Mouse (Mus musculus): Measurements from ENCODE around the gene Nt5e. TPM values are rescaled to one million over a fixed set of nuclear protein-coding genes. Genes with fewer than 3 reads are reported as not detected.
"Not testable (repeated sequence)": the region's sequence is repeated elsewhere in the genome, so short reads cannot be mapped to it uniquely, and the experiment has no call there.

Nt5e gene
- total RNA-seq (2021): 10 to 100 TPM in 1 of 2 experiments, 1 to 10 TPM in 1; 9.3 to 10.1 TPM

- peak; percentile 86 for DNase-seq
Observed at GRCm38 (mm10) chr9:88326930-88327901, at the start of gene Nt5e. Gene Nt5e, plus strand, starts transcription at chr9:88327197.

- no peak for DNase-seq
Observed at GRCm38 (mm10) chr9:88277588-88277987, 49.4 kb upstream of the Nt5e start.

- no peak for DNase-seq
Observed at GRCm38 (mm10) chr9:88279728-88280127, 47.3 kb upstream of the Nt5e start.

- DNase-seq: no peak
Observed at GRCm38 (mm10) chr9:88289568-88290168, 37.3 kb upstream of the Nt5e start.

GRCm38 (mm10) chr9:88292836-88293370 is 34.1 kb upstream of the Nt5e start:
- DNase-seq: no peak

- peak; percentile 29 for DNase-seq
Observed at GRCm38 (mm10) chr9:88295798-88296197, 31.2 kb upstream of the Nt5e start.

DNA sequence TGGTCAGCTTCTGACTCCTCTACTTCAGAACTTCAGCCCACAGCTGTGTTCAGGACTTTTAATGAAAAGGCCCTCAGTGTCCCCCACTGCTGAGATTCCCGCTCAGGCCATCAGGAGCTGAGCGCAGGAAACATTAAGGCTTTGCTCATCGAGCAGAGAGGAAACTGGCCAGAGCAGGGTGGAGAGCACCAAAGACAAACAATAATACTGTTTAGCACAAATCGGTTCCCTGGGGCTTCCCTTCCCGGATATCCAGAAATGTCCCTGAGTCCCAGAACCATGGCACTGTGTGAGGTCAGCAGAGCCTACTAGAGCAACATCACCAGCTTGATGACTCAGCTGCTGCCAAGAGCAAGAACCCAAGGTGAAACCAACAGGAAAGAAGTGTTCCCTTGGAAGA is 30.7 kb upstream of the Nt5e start:
- no peak for DNase-seq

DNA sequence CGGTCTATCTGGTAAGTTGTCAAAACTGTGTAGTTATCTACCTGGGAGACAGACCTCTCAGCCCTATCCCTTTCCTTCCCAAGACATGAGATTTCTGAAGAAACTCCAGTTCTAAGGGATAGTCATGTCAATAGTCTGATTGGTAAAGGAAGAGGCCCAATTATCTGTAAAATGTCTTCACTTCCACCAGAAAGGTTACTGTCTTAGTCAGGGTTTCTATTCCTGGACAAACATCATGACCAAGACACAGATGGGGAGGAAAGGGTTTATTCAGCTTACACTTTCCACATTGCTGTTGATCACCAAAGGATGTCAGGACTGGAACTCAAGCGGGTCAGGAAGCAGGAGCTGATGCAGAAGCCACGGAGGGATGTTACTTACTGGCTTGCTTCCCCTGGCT is 29.8 kb upstream of the Nt5e start:
- DNase-seq: not testable (repeated sequence)

- DNase-seq: no peak
Observed at GRCm38 (mm10) chr9:88297871-88298658, 28.9 kb upstream of the Nt5e start.

DNA sequence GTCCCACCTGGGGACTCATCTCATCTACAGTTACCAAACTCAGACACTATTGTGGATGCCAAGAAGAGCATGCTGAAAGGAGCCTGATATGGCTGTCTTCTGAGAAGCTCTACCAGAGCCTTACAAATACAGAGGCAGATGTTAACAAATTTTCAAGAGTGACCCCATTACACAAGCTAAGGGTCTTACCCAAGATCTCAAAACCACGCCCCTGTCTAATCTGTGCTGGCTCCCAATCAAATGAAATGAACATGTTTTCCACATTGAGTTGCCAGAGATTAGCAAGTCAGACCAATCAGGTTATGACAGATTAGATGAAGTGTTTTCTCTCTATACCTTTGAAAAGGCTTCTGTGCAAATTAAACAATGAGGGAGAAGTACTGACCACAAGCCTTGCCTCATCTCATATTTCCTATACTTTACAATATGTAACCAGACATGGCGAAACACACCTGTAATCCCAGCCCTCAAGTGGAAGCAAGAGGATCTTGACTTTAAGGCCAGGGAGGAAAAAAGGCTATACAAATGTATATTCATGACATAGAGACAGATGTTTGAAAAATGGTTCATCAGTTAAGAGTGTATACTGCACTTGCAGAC is 19.9 kb upstream of the Nt5e start:
- no peak for DNase-seq

GRCm38 (mm10) chr9:88309127-88309526 is 17.9 kb upstream of the Nt5e start:
- no peak for DNase-seq

- no peak for DNase-seq
Observed at GRCm38 (mm10) chr9:88319226-88319625, 7.8 kb upstream of the Nt5e start.

- DNase-seq: no peak
Observed at GRCm38 (mm10) chr9:88324616-88325015, 2.4 kb upstream of the Nt5e start.

- no peak for DNase-seq
Observed at GRCm38 (mm10) chr9:88328666-88329065, 1.7 kb downstream of the Nt5e start.

- DNase-seq: no peak
Observed at GRCm38 (mm10) chr9:88329166-88329748, 2.3 kb downstream of the Nt5e start.

DNA sequence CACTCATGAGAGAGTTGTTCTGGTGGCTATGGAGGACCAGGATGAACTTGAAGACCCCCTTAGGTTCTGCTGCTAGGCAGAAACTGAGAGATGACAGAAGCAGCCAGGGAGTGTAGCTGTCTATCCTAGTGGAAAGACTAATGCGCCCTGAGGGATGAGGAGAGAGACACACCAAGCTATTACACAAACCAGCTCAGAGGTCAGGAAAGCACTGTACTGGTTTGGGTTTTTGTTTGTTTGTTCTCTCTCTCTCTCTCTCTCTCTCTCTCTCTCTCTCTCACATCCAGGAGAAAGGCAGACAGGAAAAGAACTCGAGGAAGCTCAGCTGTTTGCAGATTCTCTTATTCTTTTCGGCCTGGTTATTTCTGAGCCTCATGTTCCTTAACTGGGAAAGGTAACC is 3.3 kb downstream of the Nt5e start:
- DNase-seq: no peak

DNA sequence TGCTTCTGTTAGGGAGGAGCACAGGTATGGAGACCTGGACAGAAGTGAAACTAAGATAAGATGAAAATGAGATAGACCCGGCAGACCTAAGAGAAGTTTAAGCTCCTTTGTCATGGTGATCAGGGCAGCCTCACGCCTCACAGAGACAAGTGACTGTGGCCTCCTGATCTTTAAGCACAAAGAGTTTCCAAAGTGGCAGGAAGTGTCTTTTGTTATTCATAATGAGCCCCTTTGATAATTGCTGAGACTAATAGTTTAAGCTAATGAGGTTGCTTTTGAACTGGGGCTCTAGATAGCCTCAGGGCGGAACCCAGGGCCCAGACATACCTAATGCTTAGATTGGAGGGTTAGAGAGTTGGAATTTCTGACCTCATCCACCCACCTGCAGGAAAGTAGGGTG is 5.5 kb downstream of the Nt5e start:
- DNase-seq: no peak

- no peak for DNase-seq
Observed at GRCm38 (mm10) chr9:88335839-88336238, 8.8 kb downstream of the Nt5e start.

DNA sequence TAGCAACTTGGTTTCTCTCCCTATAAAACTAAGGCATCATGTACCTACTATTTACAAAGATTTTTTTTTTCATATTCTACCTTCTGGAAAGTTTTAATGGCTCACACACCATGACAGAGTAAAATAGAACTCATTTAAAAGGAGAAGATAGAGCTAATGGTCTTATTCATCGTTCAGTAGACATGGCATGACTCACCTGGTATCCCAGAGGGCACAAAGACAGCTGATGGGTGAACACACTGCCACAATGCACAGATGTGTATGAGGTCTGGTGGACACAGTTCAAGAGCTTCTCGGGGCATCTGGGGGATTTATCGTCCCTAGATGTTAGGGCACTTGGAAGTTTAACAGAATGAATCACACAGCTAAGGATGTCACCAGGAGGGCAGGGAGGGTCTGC is 13.8 kb downstream of the Nt5e start:
- no peak for DNase-seq

DNA sequence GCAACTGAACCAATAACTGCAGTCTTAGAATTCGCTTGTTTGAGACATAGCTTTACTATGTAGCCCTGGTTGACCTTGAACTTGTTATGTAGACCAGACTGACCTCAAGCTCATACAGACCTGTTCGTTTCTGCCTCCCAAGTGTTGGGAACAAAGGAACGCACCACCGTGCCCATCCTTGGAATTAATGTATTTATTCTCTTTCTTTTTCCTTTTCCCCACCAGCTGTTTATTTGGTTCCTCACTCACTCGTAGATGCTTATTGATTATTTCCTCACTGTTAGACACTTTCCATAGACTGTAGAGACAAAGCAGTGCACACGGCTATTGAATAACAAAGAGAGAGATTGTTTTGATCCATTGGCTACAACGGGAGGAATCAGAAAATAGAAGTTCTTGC is 15.2 kb downstream of the Nt5e start:
- DNase-seq: no peak

- DNase-seq: no peak
Observed at GRCm38 (mm10) chr9:88342701-88343100, 15.7 kb downstream of the Nt5e start.

GRCm38 (mm10) chr9:88344424-88344823 is 17.4 kb downstream of the Nt5e start:
- DNase-seq: no peak
